8 mouse cellular contexts compared by ENCODE assay signal in genomic region chr10:57531076-57531475, GRCm38 (mm10). TPM values are rescaled to one million over a fixed set of nuclear protein-coding genes. Genes with fewer than 3 reads are reported as not detected.
DNase-seq lines count a peak whose midpoint lies in the region; ATAC-seq lines count a peak whose summit lies in the region.

No protein-coding gene starts in this region.

- peak overlapping the region; percentile 94 for H3K4me3 ChIP-seq in kidney, embryonic 14.5 days (ENCODE audit: low read length)
- peak overlapping the region; percentile 91 for H3K4me3 ChIP-seq in limb, embryonic 10.5 days
- H3K4me3 ChIP-seq in neural tube, embryonic 14.5 days (ENCODE audit: low read depth, low read length): peak overlapping the region; percentile 88

- H3K4me1 ChIP-seq in kidney, embryonic 14.5 days (ENCODE audit: control insufficient read depth, insufficient read depth, low read length): peaks cover 3% of the 10 kb centered on the region; the same call in 1 of the 2 replicates
- peaks cover 7% of the 10 kb centered on the region for H3K4me1 ChIP-seq in limb, embryonic 10.5 days
- peaks cover 26% of the 10 kb centered on the region for H3K4me1 ChIP-seq in neural tube, embryonic 14.5 days (ENCODE audit: control insufficient read depth, insufficient read depth, low read length)

- H3K9ac ChIP-seq in kidney, embryonic 14.5 days (ENCODE audit: low read depth, low read length): peak overlapping the region; percentile 88; the same call in 1 of the 2 replicates
- H3K9ac ChIP-seq in neural tube, embryonic 14.5 days (replicated peaks; ENCODE audit: low read depth, low read length): peak overlapping the region; percentile 97; the same call in 1 of the 2 replicates

- WGBS in kidney, embryonic 14.5 days: 60% methylated on average over 2 of the region's 2 CpGs
- 71% methylated on average over 2 of the region's 2 CpGs for WGBS in limb, embryonic 10.5 days
- WGBS in neural tube, embryonic 14.5 days: 60% methylated on average over 2 of the region's 2 CpGs

- ATAC-seq in kidney, embryonic 14.5 days (ENCODE audit: low FRiP score, low TSS enrichment): no peak
- peak; percentile 76 for ATAC-seq in erythroblast, adult 5-6 weeks (replicated peaks; ENCODE audit: low FRiP score, poor library complexity, severe bottlenecking)
- no peak for ATAC-seq in neural tube, embryonic 14.5 days (ENCODE audit: low read depth)
- no peak for ATAC-seq in activated CD4-positive, CD25-positive, alpha-beta regulatory T cell, adult 4 months
- ATAC-seq in monocyte, adult 5-6 weeks (replicated peaks; ENCODE audit: insufficient number of reproducible peaks, low FRiP score, low TSS enrichment, poor library complexity, severe bottlenecking): no peak

- peaks cover 10% of the 10 kb centered on the region for H3K36me3 ChIP-seq in kidney, embryonic 14.5 days (ENCODE audit: control insufficient read depth, insufficient read depth, low read length)
- peaks cover 22% of the 10 kb centered on the region for H3K36me3 ChIP-seq in limb, embryonic 10.5 days
- peaks cover 6% of the 10 kb centered on the region; the same call in 1 of the 2 replicates for H3K36me3 ChIP-seq in neural tube, embryonic 14.5 days (ENCODE audit: control insufficient read depth, insufficient read depth, low read length)

- no peak for DNase-seq in kidney, adult 11 months
- peak; percentile 31 for DNase-seq in MEL-GATA-1-ER (ENCODE audit: extremely low read depth, low read depth)
- DNase-seq in limb, embryonic 10.5 days (ENCODE audit: low spot score): no peak

- peak overlapping the region; percentile 51 for H3K4me2 ChIP-seq in kidney, embryonic 14.5 days (replicated peaks; ENCODE audit: low read depth, low read length)
- peak overlapping the region; percentile 49 for H3K4me2 ChIP-seq in neural tube, embryonic 14.5 days (ENCODE audit: low read depth, low read length)

- no peak overlapping the region for H3K27ac ChIP-seq in kidney, embryonic 14.5 days (ENCODE audit: low read depth, low read length)
- no peak overlapping the region for H3K27ac ChIP-seq in limb, embryonic 10.5 days
- H3K27ac ChIP-seq in neural tube, embryonic 14.5 days (ENCODE audit: low read depth, low read length): no peak overlapping the region

- no peaks in the 10 kb centered on the region for H3K27me3 ChIP-seq in kidney, embryonic 14.5 days (ENCODE audit: control insufficient read depth, insufficient read depth, low read length)
- H3K27me3 ChIP-seq in limb, embryonic 10.5 days (ENCODE audit: low read depth, poor library complexity, severe bottlenecking): no peaks in the 10 kb centered on the region
- no peaks in the 10 kb centered on the region for H3K27me3 ChIP-seq in neural tube, embryonic 14.5 days (ENCODE audit: control insufficient read depth, insufficient read depth, low read length)

- no peaks in the 10 kb centered on the region for H3K9me3 ChIP-seq in kidney, embryonic 14.5 days (ENCODE audit: control insufficient read depth, low read length)
- H3K9me3 ChIP-seq in limb, embryonic 10.5 days (replicated peaks): no peaks in the 10 kb centered on the region
- no peaks in the 10 kb centered on the region for H3K9me3 ChIP-seq in neural tube, embryonic 14.5 days (ENCODE audit: control insufficient read depth, low read length)

RNA-seq across cellular contexts. Expression of gene Serinc1, which starts 1.3 kb away (rescaled TPM):
- 124 and 154 TPM in 2 replicates for polyA plus RNA-seq in kidney, embryonic 14.5 days (2014; fragmentation: Nextera tagmentation; extraction: Ambion mirVana)
- 419 and 426 TPM in 2 replicates for total RNA-seq in erythroblast, adult 5-6 weeks (2015; ENCODE audit: low replicate concordance)
- 600 and 676 TPM in 2 replicates for total RNA-seq in erythroblast, adult 5-6 weeks (2017; ENCODE audit: low replicate concordance)
- 110 and 134 TPM in 2 replicates for polyA plus RNA-seq in limb, embryonic 10.5 days (2016; fragmentation: Nextera tagmentation; extraction: Ambion mirVana)
- 528 and 541 TPM in 2 replicates for polyA plus RNA-seq in neural tube, embryonic 14.5 days (2014; fragmentation: Nextera tagmentation; extraction: Ambion mirVana)
- polyA plus RNA-seq in activated CD4-positive, CD25-positive, alpha-beta regulatory T cell, adult 4 months (2017; shearing (Covaris generic)): 100 to 1,000 TPM in 1 of 2 experiments, 10 to 100 TPM in 1; 97.3 to 103 TPM
- 219 to 284 TPM (median 263 TPM) in 3 replicates for total RNA-seq in monocyte, adult 5-6 weeks (2017)

RNA-seq across cellular contexts. Expression of gene Hsf2, which starts 44.9 kb away (rescaled TPM):
- polyA plus RNA-seq in kidney, embryonic 14.5 days (2014; fragmentation: Nextera tagmentation; extraction: Ambion mirVana): 35.0 and 42.8 TPM in 2 replicates
- total RNA-seq in erythroblast, adult 5-6 weeks (2015; ENCODE audit: low replicate concordance): 0.38 and 3.6 TPM in 2 replicates
- total RNA-seq in erythroblast, adult 5-6 weeks (2017; ENCODE audit: low replicate concordance): 2.8 and 3.3 TPM in 2 replicates
- 35.9 and 43.4 TPM in 2 replicates for polyA plus RNA-seq in limb, embryonic 10.5 days (2016; fragmentation: Nextera tagmentation; extraction: Ambion mirVana)
- 57.4 and 59.0 TPM in 2 replicates for polyA plus RNA-seq in neural tube, embryonic 14.5 days (2014; fragmentation: Nextera tagmentation; extraction: Ambion mirVana)
- 10 to 100 TPM; 12.6 to 15.9 TPM for polyA plus RNA-seq in activated CD4-positive, CD25-positive, alpha-beta regulatory T cell, adult 4 months (2017; shearing (Covaris generic))
- 39.7 to 42.5 TPM (median 39.8 TPM) in 3 replicates for total RNA-seq in monocyte, adult 5-6 weeks (2017)
